Mouse (Mus musculus) lung, postnatal 4 days (tissue): ENCODE data around the gene Scaf4.
A peak's percentile ranks its signal among the peaks of the same experiment; 100 is the strongest.
"Not testable (repeated sequence)": the region's sequence is repeated elsewhere in the genome, so short reads cannot be mapped to it uniquely, and the experiment has no call there.

Experiments used
- DNase-seq, 2 experiments: peaks; one replicate each; pipeline ENCODE4 v3.0.0; 2021

Gene Scaf4

DNA sequence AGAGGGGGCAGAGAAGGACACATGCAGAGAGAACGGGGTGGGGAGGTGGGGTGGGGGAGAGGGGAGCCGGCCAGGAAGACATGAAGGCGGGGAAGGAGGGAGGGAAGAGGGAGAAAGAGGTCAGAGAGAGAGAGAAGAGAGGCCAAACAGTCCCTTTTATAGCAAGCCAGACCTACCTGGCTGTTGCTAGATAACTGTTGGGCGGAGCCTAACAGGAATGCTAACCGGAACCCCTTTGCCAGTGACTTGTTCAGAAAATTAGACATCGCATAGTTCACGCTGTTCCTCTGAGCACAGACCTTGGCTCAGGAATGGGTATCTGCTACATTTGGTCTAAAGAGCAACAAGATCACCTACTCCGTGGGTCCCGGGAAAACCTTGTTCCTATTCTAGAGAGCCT lies 6.7 kb upstream of the Scaf4 start:
- DNase-seq: no peak

DNA sequence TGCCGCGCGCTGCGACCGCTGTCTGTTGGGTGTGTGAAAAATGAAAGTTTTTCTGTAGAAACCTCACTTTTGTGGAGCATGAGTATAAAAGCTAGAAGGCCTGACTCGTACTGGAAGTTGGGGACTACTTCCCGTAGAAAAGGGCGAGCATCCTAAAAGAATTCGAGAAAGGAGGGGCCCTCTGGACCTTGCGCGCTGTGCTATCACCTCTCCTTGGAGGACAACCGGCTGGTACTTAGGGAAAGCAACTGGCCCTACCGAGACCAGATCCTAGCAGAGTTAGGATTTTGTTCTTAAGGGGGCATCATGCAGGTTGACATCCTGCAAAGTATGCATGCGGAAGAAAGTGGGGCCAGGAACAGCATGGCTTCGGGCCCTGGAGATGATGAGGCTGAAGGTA lies 613 bp upstream of the Scaf4 start:
- peak in 1 of 2 experiments; percentile 22 for DNase-seq

DNA sequence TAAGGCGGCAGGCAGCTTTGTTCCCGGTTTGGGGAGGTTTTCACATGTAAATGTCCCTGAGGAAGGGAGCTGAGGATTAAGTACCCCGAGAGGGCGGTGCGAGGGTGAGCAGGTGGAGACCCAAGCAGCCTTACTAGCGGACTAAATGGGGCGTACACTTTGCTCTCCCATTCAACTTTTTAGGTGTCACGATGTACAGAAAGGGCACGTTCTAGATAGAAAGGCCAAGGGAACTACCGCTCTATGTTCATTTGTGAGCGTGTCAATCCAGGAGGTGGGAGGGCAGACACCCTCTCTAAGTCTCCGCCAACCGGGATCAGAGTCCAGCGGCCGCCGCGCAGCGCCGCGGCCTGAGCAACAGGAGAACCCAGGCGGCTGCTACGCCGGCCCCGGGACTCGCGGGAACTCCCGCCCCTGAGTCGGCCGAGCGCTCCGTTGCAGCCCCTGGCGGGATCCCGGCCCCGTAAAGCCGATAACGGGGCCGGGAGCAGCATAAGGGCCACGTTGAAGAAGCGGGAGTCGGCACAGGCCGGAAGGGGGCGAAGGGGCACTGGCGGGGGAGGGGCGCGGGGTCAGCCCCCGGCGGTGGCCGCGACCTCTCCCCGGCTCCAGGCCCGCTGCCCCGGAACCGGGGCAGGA lies 918 bp downstream of the Scaf4 start:
- peak; percentile 54 to 59 for DNase-seq

DNA sequence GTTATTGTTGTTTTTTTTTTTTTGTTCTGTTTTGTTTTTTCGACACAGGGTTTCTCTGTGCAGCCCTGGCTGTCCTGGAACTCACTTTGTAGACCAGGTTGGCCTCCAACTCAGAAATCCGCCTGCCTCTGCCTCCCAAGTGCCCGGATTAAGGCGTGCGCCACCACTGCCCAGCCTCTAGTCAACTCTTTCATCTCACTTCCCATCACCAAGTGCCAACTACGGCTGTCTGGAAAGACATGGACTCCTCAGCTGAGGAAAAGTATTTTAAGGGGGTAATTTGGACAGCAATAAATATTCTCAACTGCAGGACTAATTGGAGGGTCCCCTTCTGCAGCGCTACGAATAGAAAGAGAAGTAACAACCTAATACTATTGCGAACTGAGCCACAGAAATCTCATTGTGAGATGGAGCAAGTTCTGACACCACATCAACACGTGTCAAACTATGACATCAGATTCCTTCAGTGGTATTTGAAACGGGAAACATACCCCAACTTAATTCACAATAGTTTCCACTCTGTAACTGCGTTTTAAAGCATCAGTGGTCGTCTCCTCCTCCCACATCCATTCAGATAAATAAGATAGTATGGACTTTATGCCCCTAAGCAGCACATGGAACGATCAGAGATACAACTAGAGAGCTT lies 1.6 kb downstream of the Scaf4 start:
- DNase-seq: no peak

DNA sequence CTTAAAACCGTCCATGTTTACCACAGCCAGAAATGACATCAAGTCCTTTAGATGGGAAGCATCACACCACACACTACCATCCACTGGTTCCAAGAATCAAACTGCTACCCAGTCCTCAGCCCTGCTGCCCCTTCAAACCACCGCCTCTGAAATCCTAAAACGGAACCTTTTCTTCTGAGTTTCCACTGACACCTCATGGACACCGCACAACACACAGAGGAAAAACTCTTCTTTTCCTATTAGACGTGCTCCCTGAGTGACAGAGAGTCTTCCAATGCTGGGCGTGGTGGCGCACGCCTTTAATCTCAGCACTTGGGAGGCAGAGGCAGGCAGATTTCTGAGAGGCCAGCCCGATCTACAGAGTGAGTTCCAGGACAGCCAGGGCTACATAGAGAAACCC lies 2.9 kb downstream of the Scaf4 start:
- DNase-seq: no peak

DNA sequence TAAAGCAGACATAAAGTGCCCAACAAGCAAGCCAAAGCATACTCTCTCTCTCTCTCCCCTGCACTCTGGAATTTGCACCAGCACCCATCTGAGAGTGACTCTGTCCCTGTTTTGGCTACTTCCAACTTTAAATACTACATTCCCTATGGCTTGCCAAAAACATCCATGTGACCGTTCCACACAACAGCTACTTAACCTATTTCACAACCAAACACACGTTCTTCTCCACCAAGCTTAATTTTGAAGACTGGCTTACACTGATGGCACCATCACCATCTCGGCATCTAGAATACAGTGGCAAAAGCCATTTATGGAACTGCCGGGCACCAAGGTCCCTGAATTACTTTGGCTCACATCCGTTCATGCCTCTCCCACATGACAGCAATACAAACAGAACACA lies 3.3 kb downstream of the Scaf4 start:
- DNase-seq: no peak

DNA sequence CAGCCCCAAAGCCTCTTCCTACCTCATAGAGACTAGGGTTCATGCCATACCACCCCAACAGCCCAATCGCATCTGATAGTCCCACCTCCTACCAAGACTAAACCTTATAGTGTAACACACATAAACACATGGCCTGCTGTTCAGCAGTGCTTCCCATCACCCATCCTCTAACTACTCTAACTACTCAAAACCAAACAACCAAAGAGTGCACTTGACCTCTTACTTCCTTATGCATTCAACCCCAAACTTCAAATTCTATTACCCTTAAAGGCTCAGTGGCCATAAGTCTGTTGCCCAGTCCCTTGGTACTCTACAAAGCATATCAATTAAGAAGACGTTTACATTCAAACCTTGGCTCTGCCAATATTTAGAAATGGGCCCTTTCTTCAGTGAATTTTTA lies 3.8 kb downstream of the Scaf4 start:
- no peak for DNase-seq

DNA sequence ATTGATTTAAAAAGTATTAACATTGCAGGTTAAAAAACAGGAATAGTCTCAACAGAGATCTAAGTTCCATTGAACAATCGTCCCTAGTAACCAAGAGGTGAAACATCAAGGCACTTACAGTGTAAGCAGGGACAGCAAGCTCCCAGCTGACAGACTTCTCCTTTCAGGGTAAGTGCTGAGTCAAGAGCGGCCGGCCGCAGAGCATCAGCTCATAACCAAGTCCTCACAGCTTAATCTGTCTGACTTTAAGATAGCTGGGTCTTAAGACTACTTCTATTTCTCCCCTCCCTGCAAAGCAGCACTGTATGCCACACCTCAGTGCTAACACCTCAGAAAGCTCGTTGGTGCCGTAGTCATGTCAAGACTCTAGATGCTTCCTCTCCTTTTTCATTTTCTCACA lies 5.2 kb downstream of the Scaf4 start:
- peak in 1 of 2 experiments; percentile 24 for DNase-seq

DNA sequence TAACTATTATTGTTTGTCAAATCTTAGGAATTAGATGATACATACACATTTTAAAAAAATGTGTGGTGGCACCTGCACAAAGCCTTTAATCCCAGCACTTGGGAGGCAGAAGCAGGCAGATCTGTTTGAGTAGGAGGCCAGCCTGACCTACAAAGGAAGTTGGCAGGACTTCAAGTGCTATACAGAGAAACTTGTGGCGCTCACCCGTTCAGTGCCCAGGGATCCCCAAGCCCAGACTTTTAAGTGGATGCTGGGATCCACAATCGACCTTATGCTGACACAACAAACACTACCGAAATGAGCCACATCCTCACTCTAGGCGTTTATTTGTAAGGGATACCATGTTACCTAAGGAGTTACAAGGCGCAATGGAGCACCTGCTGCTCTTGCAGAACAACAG lies 8.8 kb downstream of the Scaf4 start:
- DNase-seq: no peak

DNA sequence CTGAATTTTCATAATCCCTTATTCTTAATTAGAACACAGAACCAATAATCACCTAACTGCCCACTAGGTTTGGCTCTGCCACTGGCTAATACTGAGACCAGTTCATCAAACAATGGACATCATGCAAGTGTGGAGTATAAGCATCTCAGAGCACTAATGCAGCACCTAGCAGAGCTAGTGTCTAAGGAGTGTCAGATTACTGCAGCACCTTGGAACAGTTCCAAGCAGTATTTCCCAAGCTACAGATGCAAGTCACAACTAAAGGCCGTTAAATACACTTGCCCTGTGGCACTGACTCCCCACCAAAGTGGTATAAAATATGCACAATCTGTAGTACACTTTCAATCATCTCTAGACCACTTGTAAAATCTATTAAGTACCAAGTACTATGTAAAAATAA lies 17.7 kb downstream of the Scaf4 start:
- no peak for DNase-seq

DNA sequence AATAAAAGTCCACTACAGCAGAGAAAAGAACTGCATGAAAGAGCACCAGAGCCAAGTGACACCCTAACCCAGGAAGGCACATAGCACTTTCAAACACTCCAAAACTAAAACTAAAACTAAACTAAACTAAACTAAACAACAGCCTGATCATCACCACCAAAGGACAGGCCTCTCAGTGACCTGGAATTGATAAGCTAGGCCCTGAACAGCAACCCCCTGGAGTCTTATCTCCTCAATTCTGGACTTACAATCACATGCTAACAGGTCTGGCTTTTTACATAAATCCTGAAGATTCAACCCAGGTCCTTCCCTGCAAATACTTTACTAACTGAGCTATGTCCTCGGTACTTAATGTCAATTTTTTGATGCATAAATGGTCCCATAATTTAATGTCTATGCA lies 19.2 kb downstream of the Scaf4 start:
- no peak for DNase-seq

DNA sequence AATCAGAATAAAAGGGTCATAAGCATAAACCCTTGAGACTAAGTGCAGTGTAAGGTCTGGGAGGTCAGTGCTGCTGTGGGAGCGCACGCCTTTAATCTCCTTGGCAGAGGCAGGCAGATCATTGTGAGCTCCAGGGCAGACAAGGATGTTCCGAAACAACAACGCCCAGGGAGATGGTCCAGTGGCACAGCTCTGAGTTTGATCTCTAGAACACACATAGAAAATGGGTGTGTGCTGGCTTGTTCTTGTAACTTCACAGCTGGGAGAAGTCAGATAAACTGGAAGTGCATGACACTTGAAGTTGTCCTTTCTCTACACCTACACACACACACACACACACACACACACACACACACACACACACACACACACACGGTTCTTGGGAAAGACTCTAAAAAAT lies 20.3 kb downstream of the Scaf4 start:
- no peak for DNase-seq

DNA sequence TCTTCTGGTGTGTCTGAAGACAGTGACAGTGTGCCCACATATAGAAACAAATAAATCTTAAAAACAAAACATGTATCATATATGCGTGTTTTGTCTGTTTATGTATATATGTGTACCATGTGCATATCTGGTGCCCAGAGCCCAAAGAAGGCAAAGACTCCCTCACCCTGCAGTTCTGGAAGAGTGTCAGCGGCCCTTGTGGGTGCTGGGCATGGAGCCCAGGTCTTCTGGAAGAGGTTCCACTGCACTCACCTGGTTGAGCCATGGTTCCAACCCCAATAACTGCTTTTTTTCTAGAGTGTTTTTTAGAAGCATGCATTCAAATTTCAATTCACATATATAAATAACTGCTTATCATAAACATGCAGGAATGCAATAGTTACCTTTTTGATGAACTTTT lies 22.5 kb downstream of the Scaf4 start:
- no peak for DNase-seq

DNA sequence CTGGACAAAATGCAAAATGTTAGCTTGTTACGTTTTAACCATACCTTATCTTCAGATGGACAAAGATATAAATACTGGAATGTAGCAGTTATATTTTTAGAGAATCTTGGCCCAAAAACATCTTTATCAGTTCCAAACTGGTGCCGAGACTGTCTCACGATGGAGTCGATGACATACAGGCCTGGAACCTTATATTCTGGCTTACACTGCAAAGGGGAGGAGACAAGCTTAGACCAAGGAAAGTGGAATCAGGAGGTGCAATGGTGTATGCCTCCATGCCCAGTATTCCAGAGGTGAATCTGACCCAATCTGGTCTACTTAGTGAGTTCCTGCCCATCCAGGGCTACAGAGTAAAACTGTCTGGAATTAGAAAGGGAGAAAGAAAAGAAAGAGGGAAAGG lies 24.2 kb downstream of the Scaf4 start:
- no peak for DNase-seq

DNA sequence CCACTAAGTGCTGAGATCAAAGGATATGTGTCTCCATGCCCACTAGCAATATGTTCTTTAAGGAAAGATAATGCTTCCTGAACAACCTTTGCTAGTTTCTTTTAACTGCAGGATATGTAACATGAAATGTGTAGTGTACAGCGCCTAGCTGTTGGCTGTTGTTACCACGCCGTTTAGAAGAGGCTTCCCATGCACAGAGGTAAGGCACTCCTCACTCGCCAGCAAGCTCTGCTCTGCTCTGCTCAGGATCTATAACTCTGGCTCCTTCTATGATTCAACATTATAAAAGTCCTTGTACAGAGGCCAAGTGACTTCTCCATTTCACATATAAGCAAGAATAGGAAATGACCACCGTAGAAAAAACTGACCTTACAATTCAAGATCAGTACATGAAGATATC lies 24.7 kb downstream of the Scaf4 start:
- DNase-seq: no peak

DNA sequence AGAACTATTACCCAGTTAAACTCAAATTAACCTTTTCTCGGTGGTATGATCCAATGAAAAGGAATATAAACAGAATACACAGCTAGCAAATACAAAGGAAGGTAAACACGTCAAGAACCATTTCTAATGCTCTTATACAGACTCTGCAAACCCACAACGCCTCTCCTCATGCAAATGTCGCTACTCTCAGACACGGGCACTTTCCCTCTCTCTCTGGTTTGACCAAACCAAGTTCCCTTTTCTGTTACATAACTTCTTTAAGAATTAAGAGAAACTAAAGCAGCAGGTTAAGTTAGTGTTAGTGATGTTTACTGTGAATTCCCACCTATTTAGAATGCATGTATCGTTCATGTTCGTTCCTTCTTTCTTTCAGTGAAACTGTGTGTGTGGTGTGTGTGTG lies 25.4 kb downstream of the Scaf4 start:
- no peak for DNase-seq

DNA sequence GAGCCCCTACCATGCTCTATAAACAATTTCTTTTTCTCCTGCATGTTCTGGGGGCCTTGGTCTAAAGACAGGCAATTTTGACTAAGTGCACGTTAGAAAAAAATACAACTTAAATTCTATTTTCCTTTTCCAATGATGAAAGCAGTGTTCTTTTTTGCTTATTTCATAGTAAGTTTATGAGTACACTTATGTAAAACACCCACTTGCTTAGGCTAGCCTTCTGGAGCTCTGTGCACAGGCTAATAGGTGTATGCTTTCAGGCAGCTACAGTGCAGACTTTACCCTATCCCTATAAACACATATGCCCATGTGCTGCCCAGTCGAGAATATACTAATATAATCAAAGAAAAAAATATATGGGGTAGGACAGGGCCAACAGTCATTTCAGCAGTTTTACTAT lies 31.8 kb downstream of the Scaf4 start:
- DNase-seq: no peak

DNA sequence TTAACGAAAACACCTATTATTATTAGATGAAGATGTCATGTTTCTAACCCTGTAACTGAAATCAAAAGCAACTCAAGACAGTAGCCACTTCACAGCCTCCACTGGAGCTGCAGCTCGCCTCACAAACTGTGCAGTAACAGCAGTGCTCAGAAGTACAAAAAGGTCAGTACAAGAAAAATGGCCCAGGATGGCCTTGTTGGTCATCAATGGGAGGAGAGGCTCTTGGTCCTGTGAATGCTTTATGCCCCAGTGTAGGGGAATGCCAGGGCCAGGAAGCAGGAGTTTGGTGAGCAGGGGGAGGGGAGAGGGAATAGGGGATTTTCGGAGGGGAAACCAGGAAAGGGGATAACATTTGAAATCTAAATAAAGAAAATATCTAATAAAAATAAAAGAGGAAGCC lies 33.0 kb downstream of the Scaf4 start:
- DNase-seq: not testable (repeated sequence)

DNA sequence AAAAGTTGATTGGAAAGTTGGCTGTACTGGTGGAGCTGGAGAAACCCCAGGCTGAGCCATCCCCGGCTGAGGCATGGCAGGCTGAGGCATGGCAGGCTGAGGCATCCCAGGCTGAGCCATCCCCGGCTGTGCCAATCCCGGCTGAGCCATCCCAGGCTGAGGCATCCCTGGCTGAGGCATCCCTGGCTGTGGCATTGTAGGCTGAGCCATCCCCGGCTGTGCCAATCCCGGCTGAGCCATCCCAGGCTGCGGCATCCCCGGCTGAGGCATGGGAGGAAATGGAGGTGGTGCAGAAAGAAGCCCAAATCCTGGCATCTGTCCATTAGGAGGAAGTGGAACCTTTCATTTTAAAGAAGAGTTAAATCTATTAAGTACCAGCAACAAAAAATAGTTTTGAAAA lies 34.2 kb downstream of the Scaf4 start:
- no peak for DNase-seq

DNA sequence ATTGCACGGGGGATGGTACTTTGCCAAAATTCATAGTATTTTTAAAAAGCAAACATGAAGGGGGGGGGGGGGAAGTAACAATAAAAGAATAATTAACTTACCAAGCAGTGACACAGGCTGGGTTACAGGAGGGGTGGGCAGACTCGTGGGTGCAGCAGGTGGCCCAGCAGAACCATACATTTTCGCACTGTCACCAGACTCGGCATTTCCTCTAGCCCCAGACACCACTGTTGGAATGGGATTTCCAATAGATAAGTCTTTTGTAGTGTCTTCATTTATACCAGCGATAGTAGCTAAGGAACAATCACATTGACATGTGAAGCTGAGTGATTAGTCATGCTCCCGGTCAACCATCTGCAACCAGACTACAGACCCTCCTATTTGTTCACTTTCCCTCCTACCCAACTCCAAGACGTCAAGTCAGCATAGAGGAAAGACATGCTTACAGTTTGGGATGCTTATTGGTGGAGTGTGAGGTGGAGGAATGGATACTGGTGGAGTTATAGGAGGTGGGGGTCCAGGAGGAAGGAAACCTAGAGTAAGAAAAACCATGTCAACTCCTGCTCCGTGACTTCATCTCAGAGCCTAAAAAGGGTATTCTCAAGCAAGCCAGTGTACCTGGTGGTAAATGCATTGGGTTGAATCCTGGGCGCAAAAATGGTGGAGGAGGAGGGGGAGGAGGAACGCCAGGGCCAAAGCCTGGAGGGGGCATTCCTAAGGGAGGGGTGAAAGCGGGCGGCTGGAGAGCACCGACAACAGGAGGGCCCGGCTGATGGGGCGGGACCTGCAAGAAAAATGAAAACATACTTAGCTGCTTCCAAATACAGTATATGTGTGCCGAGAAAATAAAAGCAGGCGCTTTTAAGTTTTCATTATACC lies 41.6 kb downstream of the Scaf4 start:
- no peak for DNase-seq

DNA sequence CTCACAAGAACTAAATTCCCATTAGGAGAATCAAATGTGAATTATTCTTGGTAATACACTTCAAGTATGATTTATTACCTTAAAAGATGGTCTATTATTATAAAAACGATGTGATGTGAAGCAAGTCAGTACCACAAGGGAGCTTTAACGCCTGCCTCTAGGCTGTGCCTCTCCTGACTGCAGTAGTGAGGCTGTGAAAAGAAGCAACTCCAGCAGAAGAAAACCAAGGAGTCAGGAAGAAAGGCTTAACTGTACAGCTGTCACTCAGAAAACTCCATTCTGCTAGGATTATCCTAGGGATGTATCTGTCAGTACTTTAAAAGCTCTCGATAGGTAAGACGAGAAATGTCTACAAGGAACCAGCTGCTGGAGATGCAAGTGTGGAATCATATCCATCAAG lies 42.4 kb downstream of the Scaf4 start:
- no peak for DNase-seq

DNA sequence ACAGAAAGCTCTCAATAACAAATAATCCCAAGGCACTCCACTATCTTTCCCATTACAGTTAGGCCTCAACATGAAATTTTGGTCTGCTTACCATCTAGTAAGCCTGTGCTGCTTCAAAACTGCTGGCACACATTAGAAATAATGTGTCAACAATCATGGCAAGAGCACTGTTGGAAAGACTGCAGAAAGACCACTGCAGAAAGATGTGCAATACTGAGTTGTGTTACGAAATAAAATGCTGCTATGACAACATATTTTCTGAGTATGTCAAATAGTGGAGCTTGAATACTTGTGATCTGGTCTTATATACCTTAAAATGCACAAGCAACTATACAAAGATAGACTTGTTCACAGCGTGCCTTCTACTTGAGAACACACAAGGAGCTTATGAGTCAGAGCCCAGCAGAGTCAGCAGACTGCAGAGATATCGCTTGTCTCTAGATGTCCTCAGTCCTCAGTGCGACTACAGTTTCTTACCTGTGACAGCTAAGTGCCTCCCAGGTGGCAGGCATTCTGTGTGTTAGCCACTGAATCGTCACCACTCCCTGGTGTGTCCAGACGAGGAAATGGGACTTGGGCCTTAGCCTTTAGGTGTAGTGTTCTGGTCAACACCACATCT lies 45.1 kb downstream of the Scaf4 start:
- no peak for DNase-seq

DNA sequence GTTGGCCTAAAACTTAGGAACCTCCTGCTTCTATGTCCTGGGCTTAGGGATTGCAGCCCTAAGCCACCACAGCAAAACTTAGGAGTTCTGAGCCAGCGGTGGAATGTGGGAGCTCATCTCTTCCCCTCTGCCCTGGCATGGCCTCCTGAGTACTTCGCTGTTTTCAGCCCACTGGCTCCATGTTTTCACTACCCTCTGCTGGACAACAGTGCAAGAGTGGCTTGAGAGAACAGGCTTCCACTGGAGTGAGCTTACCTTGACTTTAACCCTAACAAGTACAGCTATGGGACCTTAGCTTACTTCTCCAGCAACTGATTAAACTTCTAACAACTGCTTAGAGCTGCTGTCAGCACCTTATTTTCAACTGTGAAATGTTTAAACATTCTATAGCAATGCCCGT lies 49.1 kb downstream of the Scaf4 start:
- no peak for DNase-seq

DNA sequence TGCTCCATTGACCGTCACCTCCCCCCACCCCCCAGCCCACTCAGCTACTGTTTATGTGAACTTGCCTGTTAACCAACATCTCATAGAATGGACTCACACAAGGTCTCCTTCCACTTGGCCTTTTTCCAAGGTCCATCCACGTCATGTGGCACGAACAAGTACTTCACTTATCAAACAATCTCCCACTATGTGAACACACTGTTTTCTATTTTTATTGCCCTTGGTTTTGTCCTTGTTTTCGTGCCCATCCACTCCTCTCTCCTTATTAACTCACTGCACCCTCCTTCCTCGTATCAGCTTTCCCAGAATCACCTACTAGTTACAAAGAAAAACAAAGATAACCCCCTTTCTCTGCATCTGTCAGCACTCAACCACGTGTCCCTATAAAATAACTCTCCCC lies 49.7 kb downstream of the Scaf4 start:
- no peak for DNase-seq
